Mouse (Mus musculus): ENCODE results near the gene Ttyh3.

- TF ChIP-seq CTCF (IDR thresholded peaks at IDR 0.05) (no peak), EP300 (IDR thresholded peaks at IDR 0.05) (no peak)
These were observed 27.7 kb downstream of the Ttyh3 start for GRCm38 (mm10) chr5:140621092-140621491.

Measured in lung, postnatal 0 days (tissue).